Mouse (Mus musculus): ENCODE measurements at regions not wholly inside any gene's neighbourhood (a gene's known extent, or its start where the extent isn't known, plus 50 kb on each side); places are given as distances from the start of the nearest gene placed in this dataset.

GRCm38 (mm10) chr10:67339371-67339929 is 54.3 kb upstream of the Nrbf2 start:
- H3K9me3 ChIP-seq (ENCODE audit: control insufficient read depth, low read length), result no peaks in the 10 kb centered on the region
- 81% methylated on average over 10 of the region's 10 CpGs for WGBS
- H3K4me1 ChIP-seq (ENCODE audit: control insufficient read depth, insufficient read depth, low read length), result no peaks in the 10 kb centered on the region
- H3K36me3 ChIP-seq (ENCODE audit: control insufficient read depth, insufficient read depth, low read length), result no peaks in the 10 kb centered on the region
- H3K9ac ChIP-seq (ENCODE audit: low read length), result no peak overlapping the region
- H3K4me3 ChIP-seq (ENCODE audit: low read depth, low read length), result no peak overlapping the region
- H3K27me3 ChIP-seq (ENCODE audit: control insufficient read depth, insufficient read depth, low read length), result no peaks in the 10 kb centered on the region
- DNase-seq (ENCODE audit: low spot score), result no peak
- H3K4me2 ChIP-seq (ENCODE audit: low read depth, severe bottlenecking), result no peak overlapping the region
- no peak for ATAC-seq (ENCODE audit: insufficient number of reproducible peaks, low FRiP score, low TSS enrichment, low read depth)
- no peak overlapping the region for H3K27ac ChIP-seq (replicated peaks; ENCODE audit: low read depth, low read length)

GRCm38 (mm10) chr10:67344722-67345121 is 59.6 kb upstream of the Nrbf2 start:
- no peaks in the 10 kb centered on the region for H3K27me3 ChIP-seq (ENCODE audit: control insufficient read depth, insufficient read depth, low read length)
- H3K4me3 ChIP-seq (ENCODE audit: low read depth, low read length), result no peak overlapping the region
- H3K36me3 ChIP-seq (ENCODE audit: control insufficient read depth, insufficient read depth, low read length), result no peaks in the 10 kb centered on the region
- no peaks in the 10 kb centered on the region for H3K4me1 ChIP-seq (ENCODE audit: control insufficient read depth, insufficient read depth, low read length)
- no peak overlapping the region for H3K27ac ChIP-seq (replicated peaks; ENCODE audit: low read depth, low read length)
- no peak overlapping the region for H3K9ac ChIP-seq (ENCODE audit: low read length)
- H3K4me2 ChIP-seq (ENCODE audit: low read depth, severe bottlenecking), result no peak overlapping the region
- no peaks in the 10 kb centered on the region for H3K9me3 ChIP-seq (ENCODE audit: control insufficient read depth, low read length)
- 90% methylated on average over 4 of the region's 4 CpGs for WGBS
- ATAC-seq (ENCODE audit: insufficient number of reproducible peaks, low FRiP score, low TSS enrichment, low read depth), result no peak
- no peak for DNase-seq (ENCODE audit: low spot score)

- Histone ChIP-seq H3K36me3 (ENCODE audit: control insufficient read depth, insufficient read depth, low read length) (no peaks in the 10 kb centered on the region), H3K9ac (ENCODE audit: low read length) (no peak overlapping the region), H3K9me3 (ENCODE audit: control insufficient read depth, low read length) (no peaks in the 10 kb centered on the region), H3K27ac (replicated peaks; ENCODE audit: low read depth, low read length) (no peak overlapping the region), H3K4me2 (ENCODE audit: low read depth, severe bottlenecking) (no peak overlapping the region), H3K27me3 (ENCODE audit: control insufficient read depth, insufficient read depth, low read length) (no peaks in the 10 kb centered on the region), H3K4me3 (ENCODE audit: low read depth, low read length) (no peak overlapping the region), H3K4me1 (ENCODE audit: control insufficient read depth, insufficient read depth, low read length) (no peaks in the 10 kb centered on the region)
- WGBS, result 55% methylated on average over 2 of the region's 2 CpGs
- ATAC-seq (ENCODE audit: insufficient number of reproducible peaks, low FRiP score, low TSS enrichment, low read depth), result no peak
- no peak for DNase-seq (ENCODE audit: low spot score)
These were observed 65.9 kb upstream of the Nrbf2 start for GRCm38 (mm10) chr10:67350956-67351355.

DNA sequence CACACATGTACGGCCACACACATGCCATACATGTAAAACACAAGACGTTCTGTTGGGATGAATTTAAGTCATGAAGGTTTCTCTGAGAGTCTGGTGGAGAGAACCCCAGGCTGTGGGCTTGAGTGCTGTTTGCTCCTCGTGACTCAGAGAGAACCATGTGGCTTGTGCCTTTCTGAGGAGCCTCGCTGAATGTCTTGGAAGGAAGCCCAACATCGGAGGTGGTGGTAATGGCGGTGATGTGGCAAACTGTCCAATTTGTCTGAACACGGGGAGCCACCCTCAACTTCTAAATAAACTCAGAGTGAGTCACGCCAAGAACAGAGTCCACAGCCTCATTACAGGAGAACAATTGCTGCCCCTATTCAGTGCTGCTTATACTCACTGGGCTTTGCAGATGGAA is 75.7 kb upstream of the Nrbf2 start:
- 87% methylated on average over 8 of the region's 8 CpGs for WGBS
- ATAC-seq (ENCODE audit: insufficient number of reproducible peaks, low FRiP score, low TSS enrichment, low read depth) (no peak), DNase-seq (ENCODE audit: low spot score) (no peak)

DNA sequence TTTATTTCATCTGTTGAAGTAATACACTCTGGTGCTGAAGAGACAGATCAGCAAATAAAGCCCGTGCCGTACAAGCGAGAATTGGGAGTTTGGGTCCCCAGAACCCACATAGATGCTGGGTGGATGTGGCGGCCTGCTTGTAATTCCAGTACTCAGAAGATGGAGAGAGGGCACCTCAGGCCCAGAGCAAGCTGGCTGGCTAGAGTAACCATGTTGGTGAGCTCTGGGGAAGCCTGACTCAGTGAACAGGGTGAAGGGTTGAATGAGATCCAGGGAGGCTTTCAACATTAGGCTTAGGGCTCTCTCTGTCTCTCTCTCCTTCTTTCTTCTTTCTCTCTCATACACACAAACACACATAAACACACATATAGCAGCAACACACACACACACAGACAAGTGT is 76.2 kb upstream of the Nrbf2 start:
- DNase-seq (ENCODE audit: low spot score), result no peak
- Histone ChIP-seq H3K9me3 (ENCODE audit: control insufficient read depth, low read length) (no peaks in the 10 kb centered on the region), H3K4me1 (ENCODE audit: control insufficient read depth, insufficient read depth, low read length) (no peaks in the 10 kb centered on the region), H3K27ac (replicated peaks; ENCODE audit: low read depth, low read length) (no peak overlapping the region), H3K9ac (ENCODE audit: low read length) (no peak overlapping the region), H3K36me3 (ENCODE audit: control insufficient read depth, insufficient read depth, low read length) (no peaks in the 10 kb centered on the region), H3K27me3 (ENCODE audit: control insufficient read depth, insufficient read depth, low read length) (no peaks in the 10 kb centered on the region), H3K4me2 (ENCODE audit: low read depth, severe bottlenecking) (no peak overlapping the region), H3K4me3 (ENCODE audit: low read depth, low read length) (no peak overlapping the region)
- WGBS, result 98% methylated on average over 4 of the region's 4 CpGs
- ATAC-seq (ENCODE audit: insufficient number of reproducible peaks, low FRiP score, low TSS enrichment, low read depth), result no peak

More for the DNA sequence above, 75.7 kb upstream of the Nrbf2 start:
- Histone ChIP-seq H3K4me1 (ENCODE audit: control insufficient read depth, insufficient read depth, low read length) (no peaks in the 10 kb centered on the region), H3K9ac (ENCODE audit: low read length) (no peak overlapping the region), H3K9me3 (ENCODE audit: control insufficient read depth, low read length) (no peaks in the 10 kb centered on the region), H3K4me2 (ENCODE audit: low read depth, severe bottlenecking) (no peak overlapping the region), H3K27ac (replicated peaks; ENCODE audit: low read depth, low read length) (no peak overlapping the region), H3K4me3 (ENCODE audit: low read depth, low read length) (no peak overlapping the region), H3K36me3 (ENCODE audit: control insufficient read depth, insufficient read depth, low read length) (no peaks in the 10 kb centered on the region), H3K27me3 (ENCODE audit: control insufficient read depth, insufficient read depth, low read length) (no peaks in the 10 kb centered on the region)

GRCm38 (mm10) chr10:67364595-67364994 is 79.5 kb upstream of the Nrbf2 start:
- H3K9me3 ChIP-seq (ENCODE audit: control insufficient read depth, low read length), result no peaks in the 10 kb centered on the region
- no peaks in the 10 kb centered on the region for H3K36me3 ChIP-seq (ENCODE audit: control insufficient read depth, insufficient read depth, low read length)
- no peaks in the 10 kb centered on the region for H3K4me1 ChIP-seq (ENCODE audit: control insufficient read depth, insufficient read depth, low read length)
- H3K27me3 ChIP-seq (ENCODE audit: control insufficient read depth, insufficient read depth, low read length), result no peaks in the 10 kb centered on the region
- DNase-seq (ENCODE audit: low spot score) (no peak), ATAC-seq (ENCODE audit: insufficient number of reproducible peaks, low FRiP score, low TSS enrichment, low read depth) (no peak)
- no peak overlapping the region for H3K9ac ChIP-seq (ENCODE audit: low read length)
- no peak overlapping the region for H3K4me3 ChIP-seq (ENCODE audit: low read depth, low read length)
- H3K27ac ChIP-seq (replicated peaks; ENCODE audit: low read depth, low read length), result no peak overlapping the region
- H3K4me2 ChIP-seq (ENCODE audit: low read depth, severe bottlenecking), result no peak overlapping the region
- 90% methylated on average over 3 of the region's 3 CpGs for WGBS

- Histone ChIP-seq H3K4me2 (ENCODE audit: low read depth, severe bottlenecking) (no peak overlapping the region), H3K9ac (ENCODE audit: low read length) (no peak overlapping the region), H3K36me3 (ENCODE audit: control insufficient read depth, insufficient read depth, low read length) (no peaks in the 10 kb centered on the region), H3K9me3 (ENCODE audit: control insufficient read depth, low read length) (no peaks in the 10 kb centered on the region), H3K4me1 (ENCODE audit: control insufficient read depth, insufficient read depth, low read length) (no peaks in the 10 kb centered on the region), H3K27ac (replicated peaks; ENCODE audit: low read depth, low read length) (no peak overlapping the region), H3K27me3 (ENCODE audit: control insufficient read depth, insufficient read depth, low read length) (no peaks in the 10 kb centered on the region), H3K4me3 (ENCODE audit: low read depth, low read length) (no peak overlapping the region)
- WGBS, result 93% methylated on average over 7 of the region's 7 CpGs
- DNase-seq (ENCODE audit: low spot score) (no peak), ATAC-seq (ENCODE audit: insufficient number of reproducible peaks, low FRiP score, low TSS enrichment, low read depth) (no peak)
These were observed 80.1 kb upstream of the Nrbf2 start for GRCm38 (mm10) chr10:67365158-67365557.

GRCm38 (mm10) chr10:67372569-67373161 is 87.6 kb upstream of the Nrbf2 start:
- H3K36me3 ChIP-seq (ENCODE audit: control insufficient read depth, insufficient read depth, low read length), result no peaks in the 10 kb centered on the region
- 15% methylated on average over 13 of the region's 13 CpGs for WGBS
- no peak overlapping the region for H3K4me3 ChIP-seq (ENCODE audit: low read depth, low read length)
- H3K4me2 ChIP-seq (ENCODE audit: low read depth, severe bottlenecking), result no peak overlapping the region
- H3K9ac ChIP-seq (ENCODE audit: low read length), result no peak overlapping the region
- H3K27me3 ChIP-seq (ENCODE audit: control insufficient read depth, insufficient read depth, low read length), result no peaks in the 10 kb centered on the region
- DNase-seq (ENCODE audit: low spot score), result peak; percentile 31
- ATAC-seq (ENCODE audit: insufficient number of reproducible peaks, low FRiP score, low TSS enrichment, low read depth), result no peak
- H3K4me1 ChIP-seq (ENCODE audit: control insufficient read depth, insufficient read depth, low read length), result no peaks in the 10 kb centered on the region
- no peak overlapping the region for H3K27ac ChIP-seq (replicated peaks; ENCODE audit: low read depth, low read length)
- no peaks in the 10 kb centered on the region for H3K9me3 ChIP-seq (ENCODE audit: control insufficient read depth, low read length)

DNA sequence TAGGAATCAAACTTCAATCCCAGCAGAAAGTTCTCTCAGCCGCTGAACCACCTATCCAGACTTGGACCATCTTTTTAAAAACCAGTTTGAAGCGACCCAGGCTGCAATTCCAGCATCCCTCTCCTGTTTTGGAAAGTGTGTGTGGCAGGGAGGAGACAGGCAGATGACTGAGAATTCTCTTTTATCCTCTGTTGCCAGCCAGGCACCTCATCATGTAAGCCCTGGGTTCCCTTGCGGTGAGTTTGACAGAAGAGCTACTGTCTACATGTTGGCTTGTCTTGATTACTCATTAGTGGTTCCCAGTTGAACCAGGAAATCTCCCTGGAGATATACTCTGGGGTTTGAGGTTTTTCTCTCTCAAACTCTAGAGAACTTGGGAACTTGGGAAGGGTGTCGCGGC is 91.5 kb upstream of the Nrbf2 start:
- Histone ChIP-seq H3K9me3 (ENCODE audit: control insufficient read depth, low read length) (no peaks in the 10 kb centered on the region), H3K27ac (replicated peaks; ENCODE audit: low read depth, low read length) (no peak overlapping the region), H3K36me3 (ENCODE audit: control insufficient read depth, insufficient read depth, low read length) (no peaks in the 10 kb centered on the region), H3K9ac (ENCODE audit: low read length) (no peak overlapping the region), H3K4me3 (ENCODE audit: low read depth, low read length) (no peak overlapping the region), H3K27me3 (ENCODE audit: control insufficient read depth, insufficient read depth, low read length) (no peaks in the 10 kb centered on the region), H3K4me1 (ENCODE audit: control insufficient read depth, insufficient read depth, low read length) (peaks cover 3% of the 10 kb centered on the region; the same call in 1 of the 2 replicates), H3K4me2 (ENCODE audit: low read depth, severe bottlenecking) (no peak overlapping the region)
- WGBS, result 59% methylated on average over 5 of the region's 5 CpGs
- no peak for ATAC-seq (ENCODE audit: insufficient number of reproducible peaks, low FRiP score, low TSS enrichment, low read depth)
- DNase-seq (ENCODE audit: low spot score), result no peak
